Mouse (Mus musculus) bone marrow macrophage, adult 2 months (primary cell): ENCODE measurements around the gene Btbd35f8.
"Not testable (repeated sequence)": the region's sequence is repeated elsewhere in the genome, so short reads cannot be mapped to it uniquely, and the experiment has no call there.

Experiments
- CTCF ChIP-seq: IDR thresholded peaks from 2 replicates; pipeline ENCODE4 v1.5.1; 2012; ENCODE audit warnings: low read depth, mild to moderate bottlenecking, low read length, moderate library complexity
- POLR2A ChIP-seq: IDR thresholded peaks from 2 replicates; pipeline ENCODE4 v1.6.1; 2012; ENCODE audit warnings: mild to moderate bottlenecking, low read depth, low read length, borderline replicate concordance

DNA sequence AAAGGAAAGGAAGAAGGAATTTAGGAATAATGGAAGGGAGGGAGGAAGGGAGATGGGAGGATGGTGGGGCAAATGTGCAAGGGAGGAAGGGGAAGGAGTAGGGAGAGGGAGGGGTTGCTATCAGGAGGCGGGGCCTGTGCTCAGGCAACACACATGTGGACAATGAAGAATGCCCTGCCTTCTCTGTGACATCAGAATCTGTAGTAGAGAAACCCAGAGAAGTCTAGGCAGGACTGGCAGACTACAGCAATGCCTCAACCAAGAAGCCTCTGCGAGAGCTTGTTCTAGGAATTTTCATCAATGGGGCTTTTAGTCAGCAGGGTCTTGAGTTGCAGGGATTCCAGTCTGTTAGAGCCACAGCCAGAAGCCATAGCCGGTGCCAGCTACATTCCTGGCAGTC lies at the start of gene Btbd35f8:
- not testable (repeated sequence) for TF ChIP-seq POLR2A, CTCF
